Mouse (Mus musculus) R1 (cell line): ENCODE measurements at regions not wholly inside any gene's neighbourhood (a gene's known extent, or its start where the extent isn't known, plus 50 kb on each side); places are given as distances from the start of the nearest gene placed in this dataset.
A peak's percentile ranks its signal among the peaks of the same experiment; 100 is the strongest.

Experiments used
- DNase-seq: peaks from one replicate; pipeline ENCODE4 v3.0.0-alpha.2; 2018; ENCODE audit warnings: low read depth, low spot score

- DNase-seq, result no peak
These were observed 284.6 kb upstream of the Auts2 start for GRCm38 (mm10) chr5:132827555-132828333.

- no peak for DNase-seq
These were observed 282.9 kb upstream of the Auts2 start for GRCm38 (mm10) chr5:132826009-132826408.

GRCm38 (mm10) chr5:132817665-132818064 is 274.5 kb upstream of the Auts2 start:
- peak; percentile 40 for DNase-seq

GRCm38 (mm10) chr5:132809181-132809580 is 266.0 kb upstream of the Auts2 start:
- no peak for DNase-seq

GRCm38 (mm10) chr5:132796061-132796460 is 252.9 kb upstream of the Auts2 start:
- DNase-seq, result no peak

- DNase-seq, result no peak
These were observed 249.3 kb upstream of the Auts2 start for GRCm38 (mm10) chr5:132792484-132792883.

- no peak for DNase-seq
These were observed 242.1 kb upstream of the Auts2 start for GRCm38 (mm10) chr5:132785291-132785690.

GRCm38 (mm10) chr5:132784791-132785190 is 241.6 kb upstream of the Auts2 start:
- DNase-seq, result no peak

GRCm38 (mm10) chr5:132774141-132774680 is 231.1 kb upstream of the Auts2 start:
- no peak for DNase-seq

- DNase-seq, result no peak
These were observed 217.3 kb upstream of the Auts2 start for GRCm38 (mm10) chr5:132760396-132760795.

- DNase-seq, result no peak
These were observed 216.6 kb upstream of the Auts2 start for GRCm38 (mm10) chr5:132759751-132760150.

GRCm38 (mm10) chr5:132758941-132759340 is 215.8 kb upstream of the Auts2 start:
- no peak for DNase-seq

GRCm38 (mm10) chr5:132737966-132738365 is 194.8 kb upstream of the Auts2 start:
- peak; percentile 59 for DNase-seq

- DNase-seq, result peak; percentile 80
These were observed 185.6 kb upstream of the Auts2 start for GRCm38 (mm10) chr5:132728689-132729189.

GRCm38 (mm10) chr5:132724467-132724866 is 181.3 kb upstream of the Auts2 start:
- no peak for DNase-seq

GRCm38 (mm10) chr5:132710301-132710700 is 167.2 kb upstream of the Auts2 start:
- no peak for DNase-seq

- no peak for DNase-seq
These were observed 164.4 kb upstream of the Auts2 start for GRCm38 (mm10) chr5:132707531-132707930.

GRCm38 (mm10) chr5:132703455-132704100 is 160.4 kb upstream of the Auts2 start:
- no peak for DNase-seq

- DNase-seq, result no peak
These were observed 159.4 kb upstream of the Auts2 start for GRCm38 (mm10) chr5:132702573-132702972.

GRCm38 (mm10) chr5:132690784-132691183 is 147.6 kb upstream of the Auts2 start:
- no peak for DNase-seq

- DNase-seq, result no peak
These were observed 132.1 kb upstream of the Auts2 start for GRCm38 (mm10) chr5:132675261-132675660.

- peak; percentile 13 for DNase-seq
These were observed 130.6 kb upstream of the Auts2 start for GRCm38 (mm10) chr5:132673599-132674305.
